Mouse (Mus musculus): Measurements from ENCODE around the gene Grap2.

The Grap2 gene

DNA sequence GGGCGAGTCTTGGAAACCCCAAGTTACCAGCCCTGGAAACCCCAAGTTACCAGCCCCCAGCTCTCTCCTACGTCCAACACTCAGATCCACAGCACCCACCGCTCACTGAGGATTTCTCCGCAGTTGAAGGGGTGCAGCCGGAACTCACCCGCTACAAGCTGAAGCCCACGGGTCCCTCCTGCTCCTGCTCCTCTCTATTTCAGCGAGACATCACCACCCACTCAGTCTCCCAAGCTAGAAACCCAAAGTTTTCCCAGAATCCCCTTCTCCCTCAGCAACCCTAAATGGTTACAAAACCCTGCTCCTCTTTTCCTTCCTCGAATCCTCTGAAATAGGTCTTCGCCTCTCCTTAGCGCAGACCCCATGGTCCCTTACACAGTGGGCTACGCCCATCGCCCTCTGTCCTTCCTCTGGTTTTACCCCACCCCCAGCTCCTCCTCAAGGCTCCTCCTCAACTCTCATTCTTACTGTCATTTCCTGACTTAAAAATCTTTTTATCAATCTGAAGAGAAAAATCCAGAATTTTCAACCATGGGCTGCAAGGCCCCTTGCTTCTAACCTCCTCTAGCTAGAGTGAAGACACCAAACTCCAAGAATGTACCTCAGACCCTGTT lies 60.0 kb downstream of the Grap2 start:
- in situ Hi-C loops (cut with MboI, MseI), result no loop called here

DNA sequence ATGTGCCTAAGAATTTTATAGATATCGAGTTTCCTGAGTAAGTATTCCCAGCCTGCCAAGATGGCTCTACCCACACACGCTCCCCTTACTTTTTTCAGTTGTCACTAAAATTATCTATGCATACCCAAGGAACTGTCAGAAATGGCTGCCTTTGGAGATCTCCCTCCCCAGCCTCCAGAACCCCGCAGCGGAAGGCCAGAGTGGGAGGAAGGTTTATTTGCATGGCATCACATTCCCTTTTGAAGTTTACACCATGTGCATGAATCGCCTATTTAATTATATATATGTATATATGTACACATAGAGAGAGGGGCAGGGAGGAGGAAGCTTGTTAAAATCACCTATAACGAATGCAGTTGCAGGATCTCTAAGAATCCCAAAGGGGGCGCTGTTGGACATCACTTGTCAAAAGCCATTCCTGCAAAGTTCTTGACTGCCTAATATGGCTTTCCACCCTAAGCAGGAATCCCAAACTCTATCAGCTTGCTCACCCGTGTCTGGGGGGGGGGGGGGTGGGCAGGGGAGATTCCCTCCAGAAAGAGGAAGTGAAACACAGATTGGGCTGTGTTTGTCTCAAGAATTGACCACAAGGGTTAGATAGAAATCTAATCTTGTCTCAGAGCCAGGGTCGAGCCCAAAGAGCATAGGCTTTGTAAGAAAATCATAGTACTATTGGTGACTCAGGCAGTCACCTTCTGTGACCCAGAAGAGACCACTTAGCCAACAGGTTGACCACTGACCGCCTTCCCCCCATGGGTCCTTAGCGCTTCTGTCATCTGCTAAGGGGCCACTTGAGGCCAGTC lies 62.2 kb downstream of the Grap2 start:
- in situ Hi-C loops (cut with MboI, MseI), result no loop called here

DNA sequence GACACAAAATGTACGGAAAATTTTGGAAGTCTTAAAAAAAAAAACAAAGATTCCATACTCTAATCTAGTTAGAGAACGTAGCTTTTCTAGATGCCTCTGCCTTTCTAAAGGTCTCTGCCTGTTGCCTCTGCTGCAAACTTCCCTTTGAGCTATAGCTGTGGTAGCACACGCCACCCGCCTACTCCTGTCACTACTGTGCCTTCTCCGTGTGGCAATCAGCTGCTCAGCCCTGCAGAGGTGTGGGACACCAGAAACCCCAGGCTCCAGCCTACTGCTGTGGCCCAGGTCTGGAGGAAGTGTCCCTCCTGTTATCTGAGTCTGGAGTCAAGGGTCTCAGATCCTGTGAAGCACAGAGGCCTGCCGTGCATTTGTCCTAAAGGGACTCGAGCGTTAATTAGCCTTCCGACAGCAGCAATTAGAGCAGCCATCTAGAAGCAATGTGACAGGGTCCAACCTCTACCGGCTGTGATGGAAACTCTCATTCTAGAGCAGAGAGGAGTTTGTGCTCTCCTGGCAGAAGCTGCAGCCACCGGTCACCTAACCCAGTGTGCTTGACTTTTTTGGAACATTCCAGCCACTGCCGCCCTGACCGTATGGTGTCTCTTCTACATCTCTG lies 64.5 kb downstream of the Grap2 start:
- in situ Hi-C loops (cut with MboI, MseI), result no loop called here

DNA sequence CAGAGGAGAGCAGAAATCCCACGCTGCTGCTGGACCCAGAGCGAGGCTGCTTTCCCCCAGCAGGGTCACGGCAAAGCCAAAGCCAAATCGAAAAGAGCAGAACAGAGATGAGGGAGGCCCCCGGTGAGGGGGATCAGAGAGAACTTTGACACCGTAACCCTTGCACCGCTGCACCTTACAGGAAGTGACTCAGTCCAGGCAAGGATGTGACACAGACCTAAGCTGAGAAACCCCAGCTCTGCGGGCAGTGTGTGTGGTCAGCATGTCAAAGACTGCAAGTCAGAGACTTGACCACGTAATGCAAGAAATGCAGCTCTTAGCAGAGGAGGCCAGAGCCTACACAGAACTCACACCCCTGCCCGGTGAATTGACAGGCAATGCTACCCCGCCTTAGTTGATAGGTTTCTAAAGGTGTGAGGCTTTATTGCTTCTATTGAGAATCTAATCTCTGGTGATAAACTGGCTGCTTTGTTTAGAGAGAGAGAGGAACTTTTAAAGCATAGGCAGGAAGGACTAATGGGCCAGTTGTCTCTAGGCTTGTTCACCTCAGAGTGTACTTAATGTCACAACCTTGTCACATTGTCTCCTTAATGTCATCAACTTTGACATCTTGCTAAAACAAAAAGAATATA lies 66.8 kb downstream of the Grap2 start:
- in situ Hi-C loops (cut with MboI, MseI), result no loop called here

DNA sequence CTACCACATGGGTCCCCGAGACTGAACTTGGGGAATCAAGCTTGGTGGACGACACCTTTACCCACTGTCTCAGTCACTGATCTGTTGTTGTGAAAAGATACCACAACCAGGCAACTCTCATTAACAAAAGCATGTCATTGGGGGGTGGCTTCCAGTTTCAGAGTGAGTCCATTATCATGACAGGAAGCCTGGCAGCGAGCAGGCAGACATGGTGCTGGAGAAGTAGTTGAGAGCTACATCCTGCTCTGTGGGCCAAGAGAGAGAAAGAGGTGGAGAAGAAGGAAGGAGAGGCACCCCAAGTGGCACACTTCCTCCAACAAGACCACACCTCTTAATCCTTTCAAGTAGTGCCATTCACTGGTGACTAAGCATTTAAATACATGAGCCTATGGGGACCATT lies 67.5 kb downstream of the Grap2 start:
- in situ Hi-C loops (cut with MboI, MseI), result no loop called here

DNA sequence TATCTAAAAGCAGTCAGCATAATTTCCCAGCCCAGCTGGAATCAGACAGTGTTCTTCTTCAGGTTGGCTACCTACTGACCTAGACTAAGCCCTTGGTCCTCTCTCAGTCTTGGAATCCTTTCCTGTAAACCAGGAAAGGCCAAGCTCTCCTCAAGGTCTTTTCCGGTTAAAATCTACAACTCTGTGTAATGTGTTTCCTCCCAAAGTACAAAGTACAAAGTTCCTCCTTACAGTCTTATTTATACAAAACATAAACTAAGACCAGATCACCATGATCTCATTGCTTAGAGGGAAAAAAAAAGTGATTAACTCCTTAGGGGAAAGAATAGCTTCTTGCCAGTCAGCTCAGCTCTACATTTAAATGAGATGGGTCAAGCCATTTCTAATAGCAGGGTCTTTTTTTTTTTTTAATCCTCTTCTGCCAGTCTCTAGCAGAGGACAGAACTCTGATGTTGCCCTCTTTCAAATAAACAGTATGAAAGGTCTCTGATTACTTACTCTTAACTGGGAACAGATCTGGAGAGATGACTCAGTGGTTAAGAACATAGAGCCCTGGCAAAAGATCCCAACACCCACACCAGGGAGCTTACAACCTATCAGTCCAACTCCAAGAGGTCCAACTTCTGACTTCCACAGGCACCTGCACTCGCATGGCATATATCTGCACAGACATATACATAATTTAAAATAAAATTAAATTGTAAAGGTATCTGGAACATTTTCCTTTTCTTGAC lies 69.5 kb downstream of the Grap2 start:
- in situ Hi-C loops (cut with MboI, MseI), result no loop called here

DNA sequence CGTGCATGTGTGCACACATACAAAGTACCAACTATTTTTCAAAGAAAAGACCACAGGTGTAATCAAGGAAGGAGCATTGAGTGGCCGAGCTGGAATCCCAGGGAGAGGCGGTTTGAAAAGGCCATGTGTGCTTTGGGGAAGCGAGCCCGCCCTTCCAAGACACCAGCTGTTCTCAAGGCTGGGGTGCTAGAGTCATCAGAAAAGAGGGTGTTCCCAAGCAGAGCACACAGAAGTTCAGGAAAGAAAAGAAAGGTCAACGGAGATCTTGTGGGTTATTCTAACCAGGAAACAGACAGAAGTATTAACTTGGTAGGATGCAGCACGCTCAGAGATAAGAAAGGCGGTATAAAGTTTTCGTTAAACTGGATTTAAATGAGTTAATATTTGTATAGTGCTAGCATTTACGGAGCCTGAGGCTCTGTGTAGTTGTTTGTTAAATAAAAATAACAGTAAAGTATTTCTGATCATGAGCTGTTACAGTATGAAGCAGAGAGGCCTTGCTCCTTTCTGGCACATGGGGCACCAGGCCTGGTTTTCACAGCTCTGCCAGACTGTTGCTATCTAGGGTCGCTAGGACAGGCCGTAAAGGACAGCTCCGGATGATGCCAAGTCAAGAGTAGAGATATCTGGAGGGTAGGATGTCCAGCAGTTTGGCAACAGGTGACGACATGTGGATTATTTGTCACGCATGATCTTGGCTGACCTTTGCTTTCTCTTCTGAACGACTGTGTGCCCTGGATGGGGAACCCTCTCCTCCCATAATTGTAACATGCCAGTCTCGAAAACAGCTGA lies 72.8 kb downstream of the Grap2 start:
- in situ Hi-C loops (cut with MboI, MseI), result no loop called here

DNA sequence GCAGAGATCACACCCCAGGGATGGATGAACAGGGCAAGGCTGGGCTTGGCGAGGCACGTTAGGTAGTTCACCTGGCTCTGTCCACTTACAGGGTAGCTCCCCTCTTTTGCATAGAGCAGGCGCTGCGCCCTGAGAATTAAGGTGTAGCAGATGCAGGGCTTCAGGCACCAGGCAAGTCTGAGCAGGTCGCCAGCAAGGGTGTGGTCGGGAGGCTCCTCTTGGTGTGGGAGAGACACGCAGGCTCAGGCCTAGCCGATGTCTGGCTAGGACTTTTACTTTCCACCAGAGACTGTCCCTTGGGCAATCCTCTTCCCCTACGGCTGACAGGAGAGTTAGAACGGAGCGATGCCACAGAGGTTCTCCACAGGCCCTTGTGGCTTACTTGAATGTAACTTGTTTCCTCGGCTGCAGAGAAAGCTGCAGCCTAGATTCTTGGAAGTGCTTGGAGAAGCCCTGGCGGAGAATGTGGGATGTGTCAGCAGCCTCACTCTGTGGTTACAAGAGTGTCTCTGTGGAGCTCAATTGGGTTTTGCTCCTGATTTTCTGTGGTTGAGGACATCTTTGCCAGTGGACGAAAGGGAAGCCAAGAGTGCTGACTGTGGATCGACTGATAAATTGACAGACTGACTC lies 76.7 kb downstream of the Grap2 start:
- in situ Hi-C loops (cut with MboI, MseI), result no loop called here

DNA sequence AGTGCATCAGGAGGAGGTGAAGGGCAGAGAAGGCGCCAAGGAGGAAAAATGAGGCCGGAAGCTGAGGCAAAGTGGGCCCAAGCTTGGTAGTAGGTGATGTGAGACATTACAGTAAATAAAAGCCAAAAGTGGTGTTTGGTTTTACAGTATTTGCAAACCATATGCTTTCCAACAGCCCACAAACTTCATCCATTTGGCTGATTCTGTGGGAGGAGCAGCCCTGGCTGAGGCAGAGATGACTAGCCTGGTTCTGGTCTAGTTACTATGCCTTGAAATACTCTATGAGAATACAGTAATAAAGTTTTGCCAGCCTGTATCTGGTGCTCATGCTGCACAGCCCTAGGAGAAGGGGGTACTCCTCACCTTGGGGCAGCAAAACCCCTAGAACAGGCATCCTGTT lies 78.0 kb downstream of the Grap2 start:
- in situ Hi-C loops (cut with MboI, MseI), result no loop called here

DNA sequence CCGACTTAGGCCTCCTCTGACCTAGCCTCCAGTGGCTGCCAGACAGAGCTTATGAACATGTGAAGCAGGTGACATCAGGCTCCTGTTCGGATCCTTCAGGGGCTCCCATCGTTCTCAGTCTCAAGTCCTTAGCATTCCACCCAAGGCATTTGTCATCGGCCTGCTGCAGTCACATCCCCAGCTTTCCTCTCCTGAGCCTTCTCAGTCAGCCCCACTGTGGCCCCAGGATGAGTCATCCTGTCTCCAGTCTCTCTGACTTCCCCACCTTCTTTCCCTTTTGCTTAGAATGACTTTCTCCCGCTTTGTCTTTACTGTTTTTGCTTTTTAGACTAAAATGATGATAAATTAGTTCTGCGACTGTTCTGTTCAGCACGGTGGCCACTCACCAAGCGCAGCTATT lies 81.5 kb downstream of the Grap2 start:
- in situ Hi-C loops (cut with MboI, MseI), result no loop called here

DNA sequence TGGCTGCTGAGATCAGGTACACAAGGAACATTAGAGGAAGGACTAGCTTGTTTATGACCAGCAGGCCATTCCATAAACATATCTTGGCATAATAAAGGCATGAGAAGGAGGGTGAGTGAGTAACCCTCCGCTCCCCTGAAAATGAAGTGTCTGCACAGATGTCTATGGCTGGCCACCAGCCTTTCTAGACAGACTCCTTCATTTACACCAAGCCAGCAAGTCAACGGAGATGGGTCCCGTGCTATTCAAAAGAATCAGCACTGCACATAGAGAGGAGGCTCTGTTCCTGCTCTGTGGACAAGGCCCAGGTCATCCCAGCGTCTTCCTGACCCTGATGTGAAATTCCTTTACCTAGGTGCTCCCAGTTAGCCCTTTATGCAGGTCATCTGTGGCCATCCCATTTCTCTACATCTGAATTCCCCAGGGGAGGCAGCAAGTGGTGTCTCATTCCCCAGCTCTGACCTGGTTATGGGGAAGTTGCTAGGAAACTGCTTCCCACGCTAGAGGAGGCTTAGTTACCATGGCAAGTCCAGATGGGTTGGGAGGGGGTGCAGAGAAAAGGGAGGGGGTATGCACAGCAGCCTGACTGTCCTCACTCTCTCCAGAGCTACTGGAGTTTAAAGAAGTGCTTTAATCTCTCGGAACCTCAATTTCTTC lies 86.5 kb downstream of the Grap2 start:
- in situ Hi-C loops (cut with MboI, MseI), result no loop called here

DNA sequence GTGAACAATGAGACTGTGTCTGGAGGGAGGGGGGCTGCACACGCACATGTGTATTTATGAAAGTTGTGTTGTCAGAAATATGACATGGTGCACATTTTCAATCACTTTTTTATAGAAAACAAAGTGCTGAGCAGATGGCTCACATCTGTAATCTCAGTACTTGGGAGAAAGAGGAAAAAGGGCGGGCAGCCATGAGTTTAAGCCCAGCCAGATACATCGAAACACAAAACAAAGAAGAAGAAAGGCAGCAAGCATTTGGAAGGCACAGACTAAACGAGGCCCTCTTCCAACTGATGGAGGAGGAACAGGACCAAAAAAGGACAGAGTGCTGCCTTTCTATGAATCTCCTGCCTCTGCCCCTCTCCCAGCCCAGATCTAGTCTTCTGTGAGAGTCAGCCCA lies 88.6 kb downstream of the Grap2 start:
- in situ Hi-C loops (cut with MboI, MseI), result no loop called here

DNA sequence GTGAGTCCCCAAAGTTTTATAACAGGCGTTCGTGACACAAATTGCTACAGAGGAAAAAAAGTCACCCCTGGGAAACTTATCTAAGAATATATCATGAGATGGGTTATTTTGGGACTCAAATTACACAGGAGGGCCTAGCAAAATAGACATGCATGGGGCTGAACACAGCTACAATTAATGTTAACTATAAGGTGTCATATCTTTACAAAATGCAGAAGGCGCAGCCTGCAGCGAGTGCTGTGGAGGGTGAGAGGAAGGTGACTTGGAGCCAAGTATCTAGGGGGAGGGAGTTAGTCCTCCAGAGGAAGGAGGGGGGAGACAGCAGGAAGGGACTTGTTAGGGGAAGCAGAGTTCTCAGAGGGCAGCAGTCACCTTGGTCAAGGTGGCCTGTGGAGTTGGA lies 92.0 kb downstream of the Grap2 start:
- in situ Hi-C loops (cut with MboI, MseI), result no loop called here

DNA sequence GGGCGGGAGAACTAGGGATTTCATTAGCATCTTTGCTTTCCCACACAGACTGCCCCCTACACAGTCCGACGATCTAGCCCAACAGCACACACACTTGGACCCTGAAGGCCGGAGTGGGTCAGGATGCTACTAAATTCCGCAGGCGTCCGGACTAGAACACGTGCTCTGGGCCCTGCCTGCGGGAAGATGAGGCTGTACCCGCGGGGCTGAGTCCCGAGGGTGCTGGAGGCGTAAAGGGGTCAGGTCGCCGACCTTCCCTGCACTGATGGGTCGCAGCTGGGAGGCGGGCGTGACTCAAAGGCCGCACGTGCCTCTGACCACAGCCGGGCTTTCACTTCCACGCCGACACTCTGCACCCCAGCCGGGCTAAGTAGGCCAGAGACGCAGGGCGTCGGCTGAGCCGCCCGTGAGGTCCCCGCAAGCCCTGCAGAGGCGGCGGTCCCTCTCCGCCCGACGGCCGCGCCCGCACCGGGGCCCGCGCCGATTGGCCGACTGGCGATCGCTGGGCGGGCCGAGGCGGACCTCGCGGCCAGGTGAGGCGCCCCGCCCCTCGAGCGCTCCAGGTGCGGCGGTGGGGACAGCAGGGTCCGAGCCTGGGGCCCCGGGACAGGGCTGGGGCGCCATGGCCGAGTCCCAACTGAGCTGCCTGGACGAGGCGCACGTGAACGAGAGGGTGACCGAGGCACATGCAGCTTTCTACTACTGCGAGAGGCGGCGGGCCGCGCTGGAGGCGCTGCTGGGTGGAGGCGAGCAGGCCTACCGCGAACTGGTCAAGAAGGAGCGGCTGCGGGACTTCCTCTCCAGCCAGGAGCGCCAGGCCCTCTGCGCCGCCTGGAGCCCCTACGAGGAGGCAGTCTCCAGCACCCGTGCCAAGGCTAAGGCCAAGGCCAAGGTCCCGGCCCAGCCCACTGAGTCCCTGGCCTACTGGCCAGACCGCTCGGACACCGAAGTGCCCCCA lies 99.2 kb downstream of the Grap2 start, which contains the start of gene Fam83f:
Fam83f (plus strand) TSS at position 553 of the 958 bp plus-strand sequence.
- in situ Hi-C loops (cut with MboI, MseI), result loop anchor here (5.0 kb wide), 1 partner anchor 489 kb away; no protein-coding TSS in a partner anchor

DNA sequence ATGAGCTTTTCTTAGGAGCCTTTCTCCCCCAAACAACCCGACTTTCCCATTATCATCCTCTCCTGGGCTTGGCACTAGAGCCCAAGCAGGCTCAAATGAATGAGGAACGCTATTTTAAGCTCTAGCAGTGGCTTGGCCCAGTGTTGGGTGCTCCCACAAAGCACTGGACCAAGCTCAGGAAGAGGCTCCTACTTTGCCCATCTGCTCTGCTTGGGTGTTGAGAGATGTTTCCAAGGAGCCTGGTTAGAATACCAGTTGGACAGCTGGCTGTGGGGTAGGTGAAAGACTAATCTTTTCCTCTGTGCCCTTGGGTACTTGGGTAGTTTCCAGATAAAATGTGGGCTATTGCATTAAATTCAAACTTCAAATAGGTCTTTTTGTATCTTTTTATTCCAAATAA lies 100.4 kb downstream of the Grap2 start:
- in situ Hi-C loops (cut with MboI, MseI), result loop anchor here (5.0 kb wide), 1 partner anchor 491 kb away; no protein-coding TSS in a partner anchor

DNA sequence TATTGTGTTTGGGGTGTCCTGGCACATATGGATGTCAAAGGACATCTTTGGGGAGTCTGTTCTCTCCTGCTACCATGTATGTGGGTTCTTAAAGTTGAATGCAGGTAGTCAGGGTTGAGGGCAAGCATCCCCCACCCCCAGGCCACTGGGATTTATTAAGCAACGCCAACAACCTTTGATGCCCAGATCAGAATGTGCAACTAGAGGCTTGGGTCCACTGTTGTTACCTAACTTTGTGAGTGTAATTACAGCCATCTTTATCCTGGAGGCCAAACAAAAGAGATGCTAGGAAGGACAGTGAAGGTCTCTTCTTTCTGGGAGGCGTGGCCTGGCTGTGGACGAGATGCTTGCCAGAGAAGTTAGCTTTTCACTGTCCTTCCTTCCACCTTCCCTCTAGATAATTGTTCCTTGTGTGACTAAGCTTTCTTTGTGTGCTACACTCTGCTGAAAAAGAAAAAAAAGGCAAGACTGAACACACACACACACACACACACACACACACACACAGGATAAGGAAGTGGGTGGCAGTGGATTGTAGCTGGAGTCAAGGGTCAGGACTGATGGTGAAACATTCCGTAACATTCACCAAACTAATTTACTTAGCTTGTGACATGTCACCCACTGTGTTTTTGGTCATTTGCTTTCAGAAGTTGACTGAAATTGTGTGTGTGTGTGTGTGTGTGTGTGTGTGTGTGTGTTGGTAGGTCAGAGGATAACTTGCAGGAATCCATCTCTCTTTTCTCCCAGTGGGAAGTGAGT lies 101.1 kb downstream of the Grap2 start:
- in situ Hi-C loops (cut with MboI, MseI), result loop anchor here (5.0 kb wide), 1 partner anchor 491 kb away; no protein-coding TSS in a partner anchor

DNA sequence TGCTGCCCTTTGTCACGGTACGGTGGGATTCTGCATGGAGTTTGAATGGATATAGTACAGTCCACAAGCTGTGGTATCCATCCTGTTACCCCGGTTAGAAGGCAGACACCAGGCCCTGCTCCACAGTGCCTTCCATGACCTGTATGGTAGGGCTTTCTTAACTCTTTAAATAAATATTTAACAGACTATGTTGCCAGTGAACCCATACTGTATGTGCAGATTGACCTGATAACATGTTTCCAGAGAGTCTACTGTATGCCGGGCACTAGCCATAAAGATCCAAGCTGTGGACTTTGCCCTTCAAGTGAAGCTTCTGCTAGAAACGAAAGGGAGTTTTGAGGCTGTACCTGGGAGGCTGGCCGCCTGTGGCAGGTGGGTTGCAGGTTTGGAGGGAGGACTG lies 102.3 kb downstream of the Grap2 start:
- in situ Hi-C loops (cut with MboI, MseI), result loop anchor here (5.0 kb wide), 2 partner anchors 182 to 492 kb away; no protein-coding TSS in a partner anchor

All from T-helper 2 cell (primary cell).